Mouse (Mus musculus): ENCODE data around the gene Nrip1. TPM values are rescaled to one million over a fixed set of nuclear protein-coding genes. Genes with fewer than 3 reads are reported as not detected.
A peak's percentile ranks its signal among the peaks of the same experiment; 100 is the strongest.

Gene Nrip1
- polyA plus RNA-seq, 1 experiment from 2014 or later: 26.5 TPM

- Histone ChIP-seq H3K27ac (ENCODE audit: low read depth, low read length) (no peak overlapping the region), H3K4me3 (ENCODE audit: low read depth, low read length) (no peak overlapping the region), H3K4me2 (no peak overlapping the region), H3K9ac (ENCODE audit: low read depth, low read length) (no peak overlapping the region), H3K4me1 (ENCODE audit: control insufficient read depth, insufficient read depth, low read length) (peaks cover 2% of the 10 kb centered on the region; the same call in 1 of the 2 replicates), H3K9me3 (replicated peaks; ENCODE audit: control insufficient read depth, low read length) (no peaks in the 10 kb centered on the region), H3K36me3 (ENCODE audit: control insufficient read depth, insufficient read depth, low read length) (no peaks in the 10 kb centered on the region), H3K27me3 (ENCODE audit: control insufficient read depth, insufficient read depth, low read length) (no peaks in the 10 kb centered on the region)
- ATAC-seq (replicated peaks; ENCODE audit: insufficient number of reproducible peaks, low FRiP score, low TSS enrichment): no peak
- 78% methylated on average over 6 of the region's 6 CpGs for WGBS (ENCODE audit: insufficient replicate concordance)
These were observed 37.7 kb downstream of the Nrip1 start for GRCm38 (mm10) chr16:76335913-76336312.

- Histone ChIP-seq H3K4me3 (ENCODE audit: low read depth, low read length) (no peak overlapping the region), H3K9ac (ENCODE audit: low read depth, low read length) (no peak overlapping the region), H3K27ac (ENCODE audit: low read depth, low read length) (no peak overlapping the region), H3K4me2 (no peak overlapping the region), H3K4me1 (ENCODE audit: control insufficient read depth, insufficient read depth, low read length) (peaks cover 2% of the 10 kb centered on the region; the same call in 1 of the 2 replicates), H3K36me3 (ENCODE audit: control insufficient read depth, insufficient read depth, low read length) (no peaks in the 10 kb centered on the region), H3K27me3 (ENCODE audit: control insufficient read depth, insufficient read depth, low read length) (no peaks in the 10 kb centered on the region), H3K9me3 (replicated peaks; ENCODE audit: control insufficient read depth, low read length) (no peaks in the 10 kb centered on the region)
- 74% methylated on average over 7 of the region's 7 CpGs for WGBS (ENCODE audit: insufficient replicate concordance)
- ATAC-seq (replicated peaks; ENCODE audit: insufficient number of reproducible peaks, low FRiP score, low TSS enrichment): no peak
These were observed 41.5 kb downstream of the Nrip1 start for GRCm38 (mm10) chr16:76332127-76332526.

DNA sequence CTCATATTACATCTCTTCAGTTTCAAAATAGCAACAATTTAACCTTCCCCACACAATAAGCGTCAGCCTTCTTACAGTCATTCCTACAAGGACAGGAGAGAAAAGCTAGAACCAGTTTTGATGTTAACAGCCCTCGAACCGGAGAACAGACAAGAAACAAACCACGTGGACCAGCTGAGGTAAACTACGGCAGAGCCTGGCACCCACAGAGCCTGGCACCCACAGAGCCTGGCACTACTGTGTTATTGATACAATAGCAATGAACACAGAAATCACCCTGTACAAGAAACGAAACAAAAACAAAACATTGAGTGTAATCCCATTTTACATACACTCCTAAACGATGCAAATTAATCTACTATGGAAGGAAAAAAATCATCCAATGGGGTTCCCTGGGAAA is 42.4 kb downstream of the Nrip1 start:
- no peak for ATAC-seq (replicated peaks; ENCODE audit: insufficient number of reproducible peaks, low FRiP score, low TSS enrichment)
- H3K9ac ChIP-seq (ENCODE audit: low read depth, low read length): no peak overlapping the region
- WGBS (ENCODE audit: insufficient replicate concordance): 85% methylated on average over 7 of the region's 7 CpGs
- H3K4me1 ChIP-seq (ENCODE audit: control insufficient read depth, insufficient read depth, low read length): peaks cover 2% of the 10 kb centered on the region; the same call in 1 of the 2 replicates
- no peak overlapping the region for H3K27ac ChIP-seq (ENCODE audit: low read depth, low read length)
- no peak overlapping the region for H3K4me2 ChIP-seq
- no peaks in the 10 kb centered on the region for H3K9me3 ChIP-seq (replicated peaks; ENCODE audit: control insufficient read depth, low read length)
- H3K27me3 ChIP-seq (ENCODE audit: control insufficient read depth, insufficient read depth, low read length): no peaks in the 10 kb centered on the region
- no peak overlapping the region for H3K4me3 ChIP-seq (ENCODE audit: low read depth, low read length)
- no peaks in the 10 kb centered on the region for H3K36me3 ChIP-seq (ENCODE audit: control insufficient read depth, insufficient read depth, low read length)

- H3K9me3 ChIP-seq (replicated peaks; ENCODE audit: control insufficient read depth, low read length): no peaks in the 10 kb centered on the region
- no peak overlapping the region for H3K4me2 ChIP-seq
- peaks cover 20% of the 10 kb centered on the region for H3K4me1 ChIP-seq (ENCODE audit: control insufficient read depth, insufficient read depth, low read length)
- no peaks in the 10 kb centered on the region for H3K27me3 ChIP-seq (ENCODE audit: control insufficient read depth, insufficient read depth, low read length)
- no peak overlapping the region for H3K9ac ChIP-seq (ENCODE audit: low read depth, low read length)
- ATAC-seq (replicated peaks; ENCODE audit: insufficient number of reproducible peaks, low FRiP score, low TSS enrichment): no peak
- no peak overlapping the region for H3K4me3 ChIP-seq (ENCODE audit: low read depth, low read length)
- H3K36me3 ChIP-seq (ENCODE audit: control insufficient read depth, insufficient read depth, low read length): no peaks in the 10 kb centered on the region
- no peak overlapping the region for H3K27ac ChIP-seq (ENCODE audit: low read depth, low read length)
- WGBS (ENCODE audit: insufficient replicate concordance): 88% methylated on average over 3 of the region's 3 CpGs
These were observed 48.3 kb downstream of the Nrip1 start for GRCm38 (mm10) chr16:76325315-76325710.

DNA sequence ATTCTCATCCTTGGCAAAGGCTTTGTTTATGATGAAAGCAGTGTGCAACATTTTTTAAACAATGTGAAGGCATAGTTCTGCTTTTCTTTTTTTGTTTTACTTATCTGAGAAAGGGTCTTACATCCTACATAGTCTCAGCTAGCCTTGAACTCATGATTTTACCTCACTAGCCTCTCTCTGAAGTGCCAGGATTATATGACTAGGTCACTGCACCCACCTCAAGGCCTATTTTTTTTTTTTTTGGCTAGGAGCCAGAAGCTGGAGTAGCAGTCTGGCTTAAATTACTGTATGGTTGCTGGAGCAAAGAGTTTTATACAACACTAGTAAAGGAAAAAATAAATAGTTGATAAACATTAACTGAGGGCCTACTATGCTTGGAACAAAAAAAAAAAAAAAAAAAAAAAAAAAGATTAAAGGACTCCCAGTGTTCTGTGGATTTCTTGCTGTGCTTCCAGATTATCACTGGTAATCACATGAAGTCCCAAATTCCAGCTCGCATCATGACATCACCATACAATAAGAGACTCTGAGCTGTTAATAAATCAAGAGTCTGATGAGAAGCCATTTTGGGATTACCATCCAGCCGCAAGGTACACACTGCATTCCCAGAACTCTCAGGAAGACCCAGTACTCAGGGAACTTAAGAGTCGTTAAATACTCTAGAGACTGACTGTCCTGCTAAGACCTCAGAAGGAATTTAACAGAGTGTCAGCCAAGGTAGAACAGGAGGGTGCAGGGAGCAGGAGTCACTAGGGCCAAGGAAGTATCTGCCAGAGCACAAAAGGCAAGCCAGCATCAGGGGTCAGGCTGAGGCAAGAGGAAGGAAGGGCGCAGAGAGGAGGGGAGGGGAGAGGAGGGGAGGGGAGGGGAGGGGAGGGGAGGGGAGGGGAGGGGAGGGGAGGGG is 49.0 kb downstream of the Nrip1 start:
- H3K36me3 ChIP-seq (ENCODE audit: control insufficient read depth, insufficient read depth, low read length): no peaks in the 10 kb centered on the region
- H3K4me3 ChIP-seq (ENCODE audit: low read depth, low read length): no peak overlapping the region
- H3K4me1 ChIP-seq (ENCODE audit: control insufficient read depth, insufficient read depth, low read length): peaks cover 25% of the 10 kb centered on the region
- 76% methylated on average over 3 of the region's 4 CpGs for WGBS (ENCODE audit: insufficient replicate concordance)
- H3K27ac ChIP-seq (ENCODE audit: low read depth, low read length): no peak overlapping the region
- H3K4me2 ChIP-seq: no peak overlapping the region
- ATAC-seq (replicated peaks; ENCODE audit: insufficient number of reproducible peaks, low FRiP score, low TSS enrichment): no peak
- H3K9ac ChIP-seq (ENCODE audit: low read depth, low read length): no peak overlapping the region
- no peaks in the 10 kb centered on the region for H3K27me3 ChIP-seq (ENCODE audit: control insufficient read depth, insufficient read depth, low read length)
- H3K9me3 ChIP-seq (replicated peaks; ENCODE audit: control insufficient read depth, low read length): no peaks in the 10 kb centered on the region

GRCm38 (mm10) chr16:76323594-76324307 is 49.9 kb downstream of the Nrip1 start:
- no peak overlapping the region for H3K4me2 ChIP-seq
- ATAC-seq (replicated peaks; ENCODE audit: insufficient number of reproducible peaks, low FRiP score, low TSS enrichment): peak; percentile 90
- no peaks in the 10 kb centered on the region for H3K9me3 ChIP-seq (replicated peaks; ENCODE audit: control insufficient read depth, low read length)
- H3K9ac ChIP-seq (ENCODE audit: low read depth, low read length): no peak overlapping the region
- no peaks in the 10 kb centered on the region for H3K27me3 ChIP-seq (ENCODE audit: control insufficient read depth, insufficient read depth, low read length)
- H3K36me3 ChIP-seq (ENCODE audit: control insufficient read depth, insufficient read depth, low read length): no peaks in the 10 kb centered on the region
- peaks cover 26% of the 10 kb centered on the region for H3K4me1 ChIP-seq (ENCODE audit: control insufficient read depth, insufficient read depth, low read length)
- H3K27ac ChIP-seq (ENCODE audit: low read depth, low read length): peak overlapping the region; percentile 63; the same call in 1 of the 2 replicates
- 59% methylated on average over 4 of the region's 4 CpGs for WGBS (ENCODE audit: insufficient replicate concordance)
- H3K4me3 ChIP-seq (ENCODE audit: low read depth, low read length): no peak overlapping the region

GRCm38 (mm10) chr16:76323141-76323540 is 50.5 kb downstream of the Nrip1 start:
- no peaks in the 10 kb centered on the region for H3K36me3 ChIP-seq (ENCODE audit: control insufficient read depth, insufficient read depth, low read length)
- no peak overlapping the region for H3K9ac ChIP-seq (ENCODE audit: low read depth, low read length)
- no peak overlapping the region for H3K4me2 ChIP-seq
- H3K27me3 ChIP-seq (ENCODE audit: control insufficient read depth, insufficient read depth, low read length): no peaks in the 10 kb centered on the region
- WGBS (ENCODE audit: insufficient replicate concordance): 87% methylated on average over 2 of the region's 2 CpGs
- H3K4me3 ChIP-seq (ENCODE audit: low read depth, low read length): no peak overlapping the region
- H3K9me3 ChIP-seq (replicated peaks; ENCODE audit: control insufficient read depth, low read length): no peaks in the 10 kb centered on the region
- peaks cover 26% of the 10 kb centered on the region for H3K4me1 ChIP-seq (ENCODE audit: control insufficient read depth, insufficient read depth, low read length)
- ATAC-seq (replicated peaks; ENCODE audit: insufficient number of reproducible peaks, low FRiP score, low TSS enrichment): 0 out of 2 replicates have a peak, but pooled peaks have one; percentile 29
- H3K27ac ChIP-seq (ENCODE audit: low read depth, low read length): peak overlapping the region; percentile 63

DNA sequence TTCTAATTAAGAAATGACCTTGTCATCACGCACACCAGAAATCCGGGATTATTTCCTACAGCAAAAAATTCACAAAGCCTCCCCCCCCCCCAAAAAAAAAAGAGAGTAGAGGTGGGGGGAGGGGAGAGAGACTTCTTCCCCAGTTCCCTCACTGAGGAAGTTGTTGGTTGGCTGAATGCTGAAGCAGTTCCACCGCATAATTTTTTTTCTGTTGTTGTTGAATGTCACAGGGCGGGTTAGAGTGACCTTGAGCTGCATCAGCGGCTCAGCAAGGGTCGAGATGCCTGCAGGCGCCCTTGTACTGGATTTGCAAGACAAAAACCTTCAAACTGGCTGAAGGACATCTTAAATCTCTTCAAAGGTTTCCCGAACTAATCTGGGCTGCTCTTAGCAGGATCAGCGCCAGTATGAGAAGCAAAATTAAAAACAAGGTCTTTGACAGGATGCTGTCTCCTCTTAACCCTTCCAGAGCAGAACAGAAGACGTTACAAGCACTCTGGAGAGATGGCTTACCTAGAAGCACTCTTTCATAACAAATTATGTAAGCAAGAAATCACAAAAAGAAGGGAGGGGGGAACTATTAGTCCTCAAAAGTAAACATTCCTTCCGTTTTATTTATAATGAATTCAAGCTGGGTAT is 52.0 kb downstream of the Nrip1 start:
- H3K9me3 ChIP-seq (replicated peaks; ENCODE audit: control insufficient read depth, low read length): no peaks in the 10 kb centered on the region
- no peak for ATAC-seq (replicated peaks; ENCODE audit: insufficient number of reproducible peaks, low FRiP score, low TSS enrichment)
- H3K27ac ChIP-seq (ENCODE audit: low read depth, low read length): peak overlapping the region; percentile 37
- 12% methylated on average over 11 of the region's 11 CpGs for WGBS (ENCODE audit: insufficient replicate concordance)
- H3K4me3 ChIP-seq (ENCODE audit: low read depth, low read length): peak overlapping the region; percentile 21; the same call in 1 of the 2 replicates
- peak overlapping the region; percentile 54 for H3K4me2 ChIP-seq
- H3K27me3 ChIP-seq (ENCODE audit: control insufficient read depth, insufficient read depth, low read length): no peaks in the 10 kb centered on the region
- H3K9ac ChIP-seq (ENCODE audit: low read depth, low read length): peak overlapping the region; percentile 67
- peaks cover 26% of the 10 kb centered on the region for H3K4me1 ChIP-seq (ENCODE audit: control insufficient read depth, insufficient read depth, low read length)
- no peaks in the 10 kb centered on the region for H3K36me3 ChIP-seq (ENCODE audit: control insufficient read depth, insufficient read depth, low read length)
